Mouse (Mus musculus): ENCODE data around the gene Actbl2. TPM values are rescaled to one million over a fixed set of nuclear protein-coding genes. Genes with fewer than 3 reads are reported as not detected.

Gene Actbl2
- polyA plus RNA-seq, 1 experiment from 2014 or later = not detected

GRCm38 (mm10) chr13:111304736-111305135 is 49.9 kb downstream of the Actbl2 start:
- H3K27ac ChIP-seq = no peak overlapping the region
- H3K4me1 ChIP-seq = peaks cover 10% of the 10 kb centered on the region
- no peaks in the 10 kb centered on the region for H3K27me3 ChIP-seq
- H3K9ac ChIP-seq = no peak overlapping the region
- no peaks in the 10 kb centered on the region for H3K36me3 ChIP-seq
- H3K4me3 ChIP-seq = no peak overlapping the region
- WGBS = 94% methylated on average over 5 of the region's 5 CpGs
- no peak for ATAC-seq (ENCODE audit: low FRiP score, low read depth)
- no peaks in the 10 kb centered on the region for H3K9me3 ChIP-seq
- H3K4me2 ChIP-seq (replicated peaks) = no peak overlapping the region

Other genes starting within 250 kb of the Actbl2 start
- gene Gpbp1, start 235.1 kb downstream of the Actbl2 start, polyA plus RNA-seq (2015; fragmentation: Nextera tagmentation; extraction: Ambion mirVana) = 101 and 111 TPM in 2 replicates